Mouse (Mus musculus): Measurements from ENCODE around the gene Rasgef1b. TPM values are rescaled to one million over a fixed set of nuclear protein-coding genes. Genes with fewer than 3 reads are reported as not detected.

Gene Rasgef1b
- polyA plus RNA-seq, 1 experiment from 2014 or later = 3.6 TPM

DNA sequence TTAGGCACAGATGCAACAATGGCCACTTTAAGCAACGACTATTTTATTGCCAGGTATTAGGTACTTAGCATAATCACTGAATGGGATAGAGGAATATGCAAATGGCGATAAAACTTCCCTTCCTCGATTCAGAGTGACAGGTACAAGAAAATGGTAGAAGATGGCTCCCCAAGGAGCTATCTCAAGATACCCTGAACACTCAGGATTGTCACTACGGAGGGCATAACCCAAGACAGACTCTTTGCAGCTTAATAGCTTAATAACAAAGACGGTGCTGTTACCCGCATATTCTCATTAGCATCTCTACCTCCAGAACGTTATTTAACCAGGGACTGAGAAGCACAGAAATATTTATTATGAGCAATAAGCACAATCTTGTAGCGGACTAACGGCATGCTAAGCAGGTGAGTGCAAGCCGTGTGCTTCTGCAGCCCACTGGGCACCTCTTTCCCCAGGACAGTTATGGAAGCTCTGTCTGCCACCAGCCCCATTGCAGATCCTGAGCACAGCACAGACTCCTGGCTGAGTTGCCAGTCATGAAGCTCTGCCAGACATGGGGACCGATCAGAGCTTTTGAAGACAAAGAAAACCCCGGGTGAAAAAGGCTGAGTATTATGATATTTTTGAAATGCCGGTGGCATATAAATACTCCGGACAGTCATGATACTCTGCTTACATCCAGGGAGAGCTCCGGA is 122.6 kb downstream of the Rasgef1b start:
- ATAC-seq = no peak
- H3K27ac ChIP-seq (ENCODE audit: low read depth, low read length) = no peak overlapping the region
- no peak for TF ChIP-seq CTCF (IDR thresholded peaks at IDR 0.05; ENCODE audit: low read depth)

DNA sequence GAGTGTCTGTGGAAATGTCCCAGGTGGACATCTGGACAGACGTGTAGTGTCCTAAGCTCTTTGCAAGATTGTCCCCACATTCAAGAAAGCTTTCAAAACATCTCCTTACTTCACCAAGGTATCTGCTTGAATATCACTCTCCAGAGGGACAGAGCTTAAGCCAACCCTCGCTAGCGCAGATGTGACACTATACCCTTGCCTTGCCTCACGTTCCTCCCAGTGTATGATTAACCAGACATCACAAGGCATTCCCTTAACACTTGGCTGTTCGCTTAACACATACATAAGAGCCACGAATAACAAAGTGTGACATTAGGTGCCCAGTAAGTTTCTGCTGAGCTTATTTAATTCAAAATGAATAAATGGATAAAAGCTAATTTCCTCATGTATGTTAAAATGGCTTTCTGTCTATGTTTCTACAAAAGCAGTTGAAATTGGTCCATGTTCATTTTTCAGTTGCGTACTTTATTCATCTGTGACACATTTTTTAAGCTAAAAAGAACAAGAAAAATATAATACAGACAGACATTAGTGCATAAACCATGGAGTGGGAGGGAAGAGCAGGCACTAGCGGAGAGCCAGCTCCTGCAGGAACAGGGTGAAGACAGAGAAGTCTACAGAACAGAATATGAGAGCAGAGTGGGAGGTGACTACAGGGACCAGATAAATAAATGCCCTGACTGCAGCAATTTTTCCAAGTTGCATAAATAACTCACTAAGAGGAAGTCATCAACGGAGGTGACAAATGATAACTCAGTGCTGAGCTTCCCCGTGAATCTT is 126.4 kb downstream of the Rasgef1b start:
- ATAC-seq = no peak
- Histone ChIP-seq H3K27ac (ENCODE audit: low read depth, low read length) (no peak overlapping the region), H3K9ac (ENCODE audit: low read depth, low read length) (no peak overlapping the region), H3K4me2 (replicated peaks; ENCODE audit: low read depth) (no peak overlapping the region), H3K9me3 (ENCODE audit: control insufficient read depth) (no peaks in the 10 kb centered on the region), H3K27me3 (replicated peaks; ENCODE audit: control insufficient read depth, insufficient read depth, low read length) (no peaks in the 10 kb centered on the region), H3K4me3 (ENCODE audit: low read depth, low read length) (no peak overlapping the region), H3K4me1 (replicated peaks; ENCODE audit: control insufficient read depth, insufficient read depth, low read length) (no peaks in the 10 kb centered on the region; the same call in 1 of the 2 replicates), H3K36me3 (ENCODE audit: control insufficient read depth, insufficient read depth) (no peaks in the 10 kb centered on the region)
- TF ChIP-seq CTCF (IDR thresholded peaks at IDR 0.05; ENCODE audit: low read depth) = no peak
- 46% methylated on average over 10 of the region's 10 CpGs for WGBS

More for the DNA sequence above, 122.6 kb downstream of the Rasgef1b start:
- Histone ChIP-seq H3K36me3 (ENCODE audit: control insufficient read depth, insufficient read depth) (no peaks in the 10 kb centered on the region), H3K4me1 (replicated peaks; ENCODE audit: control insufficient read depth, insufficient read depth, low read length) (no peaks in the 10 kb centered on the region; the same call in 1 of the 2 replicates), H3K9me3 (ENCODE audit: control insufficient read depth) (no peaks in the 10 kb centered on the region), H3K9ac (ENCODE audit: low read depth, low read length) (no peak overlapping the region), H3K27me3 (replicated peaks; ENCODE audit: control insufficient read depth, insufficient read depth, low read length) (no peaks in the 10 kb centered on the region), H3K4me3 (ENCODE audit: low read depth, low read length) (no peak overlapping the region), H3K4me2 (replicated peaks; ENCODE audit: low read depth) (no peak overlapping the region)
- WGBS = 73% methylated on average over 15 of the region's 15 CpGs

DNA sequence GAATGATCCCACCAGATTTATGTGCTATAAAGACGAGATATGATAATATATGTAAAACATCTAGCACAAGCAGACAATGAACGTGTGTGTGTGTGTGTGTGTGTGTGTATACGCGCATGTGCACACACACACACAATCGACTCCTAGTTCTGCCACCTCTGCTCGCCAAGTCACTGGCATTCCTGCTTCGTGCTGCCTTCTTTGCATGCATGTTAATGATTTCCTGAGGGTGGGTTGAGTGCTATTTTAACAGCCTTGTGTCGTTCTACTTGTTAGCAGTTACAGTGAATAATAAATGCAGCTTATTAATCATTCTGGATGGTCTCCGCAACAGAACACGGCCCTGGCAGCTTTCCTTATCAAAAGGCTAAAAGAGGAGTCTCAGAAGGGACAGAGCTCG is 129.5 kb downstream of the Rasgef1b start:
- Histone ChIP-seq H3K9me3 (ENCODE audit: control insufficient read depth) (no peaks in the 10 kb centered on the region), H3K4me2 (replicated peaks; ENCODE audit: low read depth) (0 out of 2 replicates have a peak overlapping the region, but pooled peaks have one; percentile 13), H3K9ac (ENCODE audit: low read depth, low read length) (no peak overlapping the region), H3K4me1 (replicated peaks; ENCODE audit: control insufficient read depth, insufficient read depth, low read length) (no peaks in the 10 kb centered on the region; the same call in 1 of the 2 replicates), H3K27me3 (replicated peaks; ENCODE audit: control insufficient read depth, insufficient read depth, low read length) (no peaks in the 10 kb centered on the region), H3K27ac (ENCODE audit: low read depth, low read length) (no peak overlapping the region), H3K4me3 (ENCODE audit: low read depth, low read length) (no peak overlapping the region), H3K36me3 (ENCODE audit: control insufficient read depth, insufficient read depth) (no peaks in the 10 kb centered on the region)
- TF ChIP-seq CTCF (IDR thresholded peaks at IDR 0.05; ENCODE audit: low read depth) = no peak
- ATAC-seq = no peak
- whole genome bisulfite sequencing = 45% methylated on average over 11 of the region's 11 CpGs

DNA sequence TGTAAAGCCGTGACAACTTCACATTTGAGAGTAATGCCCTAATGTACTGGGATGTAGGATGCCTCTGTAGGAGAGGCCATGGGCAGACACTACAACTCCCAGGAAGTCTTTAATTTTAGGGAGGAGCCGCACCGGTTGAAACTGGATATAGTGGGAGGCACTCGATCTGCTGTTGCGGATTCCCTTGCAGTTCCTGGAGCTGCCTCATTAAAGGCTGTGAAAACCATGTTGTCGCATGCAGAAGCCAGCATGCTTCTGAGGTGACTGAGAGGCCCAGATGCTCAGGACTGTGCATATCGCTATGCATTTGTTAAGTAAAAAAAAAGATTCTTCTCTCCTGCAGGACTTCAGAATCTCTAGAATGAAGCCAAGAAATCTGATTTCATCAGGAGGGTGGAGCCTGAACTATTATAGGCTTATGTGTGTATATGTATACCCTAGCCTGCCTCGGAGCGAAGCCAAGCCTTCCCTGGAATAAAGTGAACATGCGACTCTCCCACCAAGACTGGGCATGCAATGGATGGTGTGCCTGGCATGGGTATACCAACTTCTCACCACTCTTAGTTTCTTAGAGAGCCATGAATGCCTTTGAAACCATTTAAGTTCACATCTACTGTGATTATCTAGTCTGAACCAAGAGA is 130.3 kb downstream of the Rasgef1b start:
- no peak for TF ChIP-seq CTCF (IDR thresholded peaks at IDR 0.05; ENCODE audit: low read depth)
- Histone ChIP-seq H3K9ac (ENCODE audit: low read depth, low read length) (no peak overlapping the region), H3K4me2 (replicated peaks; ENCODE audit: low read depth) (no peak overlapping the region), H3K4me1 (replicated peaks; ENCODE audit: control insufficient read depth, insufficient read depth, low read length) (no peaks in the 10 kb centered on the region; the same call in 1 of the 2 replicates), H3K27me3 (replicated peaks; ENCODE audit: control insufficient read depth, insufficient read depth, low read length) (no peaks in the 10 kb centered on the region), H3K36me3 (ENCODE audit: control insufficient read depth, insufficient read depth) (no peaks in the 10 kb centered on the region), H3K9me3 (ENCODE audit: control insufficient read depth) (no peaks in the 10 kb centered on the region), H3K27ac (ENCODE audit: low read depth, low read length) (no peak overlapping the region), H3K4me3 (ENCODE audit: low read depth, low read length) (no peak overlapping the region)
- ATAC-seq = no peak
- WGBS = 53% methylated on average over 10 of the region's 10 CpGs

DNA sequence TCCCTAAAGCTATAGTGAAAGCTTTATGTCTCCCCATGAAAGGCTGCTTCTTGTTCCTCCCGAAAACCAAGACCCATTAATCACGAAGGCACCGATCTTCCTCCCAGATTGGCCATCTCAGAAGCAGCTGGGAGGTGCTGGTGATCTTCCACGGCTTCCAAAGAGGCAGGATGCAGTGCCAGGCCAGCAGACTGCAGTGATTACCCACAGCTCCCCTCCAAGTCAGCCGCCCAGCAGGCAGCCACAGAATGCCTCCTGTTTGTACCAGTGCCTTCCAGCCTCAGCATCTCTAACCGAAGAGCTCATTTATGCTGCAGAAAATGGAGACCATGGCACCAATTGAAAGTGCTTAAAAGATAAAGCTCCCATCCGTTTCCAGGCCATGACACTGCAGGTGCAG is 131.2 kb downstream of the Rasgef1b start:
- Histone ChIP-seq H3K9ac (ENCODE audit: low read depth, low read length) (no peak overlapping the region), H3K36me3 (ENCODE audit: control insufficient read depth, insufficient read depth) (no peaks in the 10 kb centered on the region), H3K9me3 (ENCODE audit: control insufficient read depth) (no peaks in the 10 kb centered on the region), H3K27ac (ENCODE audit: low read depth, low read length) (no peak overlapping the region), H3K4me1 (replicated peaks; ENCODE audit: control insufficient read depth, insufficient read depth, low read length) (no peaks in the 10 kb centered on the region; the same call in 1 of the 2 replicates), H3K4me2 (replicated peaks; ENCODE audit: low read depth) (no peak overlapping the region), H3K27me3 (replicated peaks; ENCODE audit: control insufficient read depth, insufficient read depth, low read length) (no peaks in the 10 kb centered on the region), H3K4me3 (ENCODE audit: low read depth, low read length) (no peak overlapping the region)
- WGBS = 65% methylated on average over 7 of the region's 7 CpGs
- no peak for ATAC-seq
- no peak for TF ChIP-seq CTCF (IDR thresholded peaks at IDR 0.05; ENCODE audit: low read depth)

DNA sequence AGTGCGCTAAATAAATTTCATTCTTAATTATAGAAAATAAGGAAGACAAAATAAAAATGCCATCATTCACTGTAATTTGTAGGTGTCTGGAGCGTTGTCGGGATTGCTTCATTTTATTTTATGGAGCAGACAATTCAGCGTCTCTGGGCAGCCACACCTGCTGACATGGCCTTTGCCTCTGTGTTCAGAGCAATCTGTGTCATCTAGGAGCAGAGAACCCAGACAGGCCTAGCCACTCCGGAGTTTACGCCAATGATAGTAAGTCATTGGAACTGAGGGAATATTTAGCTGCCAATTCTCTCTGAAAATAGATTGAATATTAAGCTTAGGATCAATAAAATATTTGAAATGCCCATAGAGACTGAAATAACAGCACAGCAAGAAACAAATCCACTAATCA is 137.5 kb downstream of the Rasgef1b start:
- H3K9ac ChIP-seq (ENCODE audit: low read depth, low read length) = no peak overlapping the region
- H3K4me3 ChIP-seq (ENCODE audit: low read depth, low read length) = no peak overlapping the region
- no peaks in the 10 kb centered on the region for H3K36me3 ChIP-seq (ENCODE audit: control insufficient read depth, insufficient read depth)
- WGBS = 40% methylated on average over 6 of the region's 6 CpGs
- no peak overlapping the region for H3K4me2 ChIP-seq (replicated peaks; ENCODE audit: low read depth)
- H3K9me3 ChIP-seq (ENCODE audit: control insufficient read depth) = no peaks in the 10 kb centered on the region
- TF ChIP-seq CTCF (IDR thresholded peaks at IDR 0.05; ENCODE audit: low read depth) = no peak
- no peaks in the 10 kb centered on the region for H3K4me1 ChIP-seq (replicated peaks; ENCODE audit: control insufficient read depth, insufficient read depth, low read length)
- H3K27me3 ChIP-seq (replicated peaks; ENCODE audit: control insufficient read depth, insufficient read depth, low read length) = no peaks in the 10 kb centered on the region
- ATAC-seq = peak; percentile 54
- no peak overlapping the region for H3K27ac ChIP-seq (ENCODE audit: low read depth, low read length)
